Mouse (Mus musculus) hindbrain, embryonic 14.5 days (tissue): ENCODE measurements around the gene Aldh3a1. TPM values are rescaled to one million over a fixed set of nuclear protein-coding genes. Genes with fewer than 3 reads are reported as not detected.
"Not testable (repeated sequence)": the region's sequence is repeated elsewhere in the genome, so short reads cannot be mapped to it uniquely, and the experiment has no call there.

Experiments
- ATAC-seq: fragments of 200-750 bp; cut with Nextera tagmentation; 2 replicates; pipeline ENCODE4 v1.8.0; 2017; ENCODE audit warnings: moderate number of reproducible peaks, mild to moderate bottlenecking, moderate TSS enrichment, moderate library complexity; ENCODE audit not compliant: low FRiP score
- DNase-seq: peaks from one replicate; pipeline ENCODE4 v3.0.0-alpha.2; 2015; ENCODE audit warnings: low spot score
- H3K27ac ChIP-seq: fragments of 300-500 bp; sonication (generic); 2 replicates; pipeline ENCODE4 v1.5.1; 2014; ENCODE audit warnings: mild to moderate bottlenecking, moderate library complexity
- H3K27me3 ChIP-seq: fragments of 300-500 bp; sonication (generic); 2 replicates; pipeline ENCODE4 v1.6.1; 2014; ENCODE audit warnings: mild to moderate bottlenecking, low read length, mixed read lengths; ENCODE audit not compliant: control insufficient read depth, insufficient read depth
- H3K36me3 ChIP-seq: fragments of 300-500 bp; sonication (generic); replicated peaks from 2 replicates; pipeline ENCODE4 v1.6.1; 2014; ENCODE audit not compliant: control insufficient read depth, insufficient read depth
- H3K4me1 ChIP-seq: fragments of 300-500 bp; sonication (generic); replicated peaks from 2 replicates; pipeline ENCODE4 v1.6.1; 2014; ENCODE audit warnings: antibody characterized with exemption, low read length, mixed read lengths; ENCODE audit not compliant: control insufficient read depth, insufficient read depth
- H3K4me2 ChIP-seq: fragments of 300-500 bp; sonication (generic); replicated peaks from 2 replicates; pipeline ENCODE4 v1.6.1; 2014; ENCODE audit warnings: mild to moderate bottlenecking, moderate library complexity
- H3K4me3 ChIP-seq: fragments of 300-500 bp; sonication (generic); replicated peaks from 2 replicates; pipeline ENCODE4 v1.5.1; 2014; ENCODE audit warnings: mild to moderate bottlenecking, low read length
- H3K9ac ChIP-seq: fragments of 300-500 bp; sonication (generic); 2 replicates; pipeline ENCODE4 v1.6.1; 2014
- H3K9me3 ChIP-seq: fragments of 300-500 bp; sonication (generic); 2 replicates; pipeline ENCODE4 v1.6.1; 2016; ENCODE audit warnings: low read length; ENCODE audit not compliant: control insufficient read depth
- WGBS: fragments of 180-500 bp; shearing (Covaris S2); extraction: QIAGEN DNeasy Blood & Tissue Kit; methylation state at CpG from one replicate; pipeline ENCODE4 v1.1.7; 2014; 5-methylcytosine and 5-hydroxymethylcytosine counted together
- polyA plus RNA-seq: library from polyadenylated mRNA; unstranded; fragments of >200 nt; fragmentation: Nextera tagmentation; extraction: Ambion mirVana; gene quantifications from 2 replicates; pipeline ENCODE4 v1.2.1, GENCODE M21; 2014

The Aldh3a1 gene
- polyA plus RNA-seq, 1 experiment from 2014 or later: not detected

- not testable (repeated sequence) for DNase-seq, H3K27ac ChIP-seq, H3K36me3 ChIP-seq, H3K9me3 ChIP-seq, ATAC-seq, H3K27me3 ChIP-seq
- Histone ChIP-seq H3K4me1 (peaks cover 57% of the 10 kb centered on the region), H3K9ac (peak overlapping the region; percentile 100), H3K4me2 (peak overlapping the region; percentile 77), H3K4me3 (peak overlapping the region; percentile 97)
- WGBS: 34% methylated on average over 15 of the region's 15 CpGs
These were observed 33.9 kb upstream of the Aldh3a1 start for GRCm38 (mm10) chr11:61173477-61173876.

- Histone ChIP-seq H3K9ac (peak overlapping the region; percentile 100), H3K4me3 (peak overlapping the region; percentile 97), H3K9me3 (no peaks in the 10 kb centered on the region), H3K27me3 (no peaks in the 10 kb centered on the region), H3K4me1 (peaks cover 48% of the 10 kb centered on the region), H3K27ac (peak overlapping the region; percentile 100), H3K36me3 (no peaks in the 10 kb centered on the region), H3K4me2 (peak overlapping the region; percentile 77)
- DNase-seq (peak; percentile 79), ATAC-seq (peak; percentile 29)
- WGBS: under 1% methylated on average over 28 of the region's 28 CpGs
These were observed 33.0 kb upstream of the Aldh3a1 start for GRCm38 (mm10) chr11:61174291-61174820.

- peak within 1 kb of the TSS; percentile 100 for H3K27ac ChIP-seq
- H3K9me3 ChIP-seq: no peaks in the 10 kb centered on the region
- H3K27me3 ChIP-seq: no peaks in the 10 kb centered on the region
- no peaks in the 10 kb centered on the region for H3K36me3 ChIP-seq
- peak within 1 kb of the TSS; percentile 100 for H3K9ac ChIP-seq
- ATAC-seq (peak; percentile 97), DNase-seq (peak; percentile 99)
- H3K4me2 ChIP-seq: peak within 1 kb of the TSS; percentile 77
- under 1% methylated on average over 68 of the region's 69 CpGs for WGBS
- peak within 1 kb of the TSS; percentile 97 for H3K4me3 ChIP-seq
- H3K4me1 ChIP-seq: peaks cover 42% of the 10 kb centered on the region
These were observed 32.3 kb upstream of the Aldh3a1 start, which contains the start of gene Usp22 for GRCm38 (mm10) chr11:61174821-61175658. Usp22 (minus strand) TSS chr11:61175055.

GRCm38 (mm10) chr11:61175778-61176177, 31.6 kb upstream of the Aldh3a1 start:
- ATAC-seq (no peak), DNase-seq (peak; percentile 40)
- peak overlapping the region; percentile 49 for H3K9ac ChIP-seq

GRCm38 (mm10) chr11:61176321-61176720, 31.0 kb upstream of the Aldh3a1 start:
- H3K9ac ChIP-seq: no peak overlapping the region
- ATAC-seq (no peak), DNase-seq (no peak)
- no peak overlapping the region for H3K4me3 ChIP-seq
- no peaks in the 10 kb centered on the region for H3K36me3 ChIP-seq
- H3K9me3 ChIP-seq: no peaks in the 10 kb centered on the region
- H3K4me2 ChIP-seq: no peak overlapping the region; the same call in 1 of the 2 replicates
- H3K27me3 ChIP-seq: no peaks in the 10 kb centered on the region
- WGBS: 96% methylated on average over 1 of the region's 1 CpGs
- H3K27ac ChIP-seq: peak overlapping the region; percentile 100
- H3K4me1 ChIP-seq: peaks cover 29% of the 10 kb centered on the region

More at GRCm38 (mm10) chr11:61175778-61176177, 31.6 kb upstream of the Aldh3a1 start:
- WGBS: 66% methylated on average over 5 of the region's 5 CpGs
- Histone ChIP-seq H3K4me3 (peak overlapping the region; percentile 97; the same call in 1 of the 2 replicates), H3K27ac (peak overlapping the region; percentile 100), H3K4me1 (peaks cover 34% of the 10 kb centered on the region), H3K27me3 (no peaks in the 10 kb centered on the region), H3K36me3 (no peaks in the 10 kb centered on the region), H3K4me2 (peak overlapping the region; percentile 54), H3K9me3 (no peaks in the 10 kb centered on the region)

GRCm38 (mm10) chr11:61180361-61180760, 27.0 kb upstream of the Aldh3a1 start:
- 63% methylated on average over 3 of the region's 3 CpGs for WGBS
- H3K27ac ChIP-seq: peak overlapping the region; percentile 54; the same call in 1 of the 2 replicates
- H3K4me1 ChIP-seq: 0 out of 2 replicates have a peak, but pooled peaks cover 5% of the 10 kb centered on the region
- H3K9ac ChIP-seq: no peak overlapping the region
- no peaks in the 10 kb centered on the region for H3K27me3 ChIP-seq
- no peak for ATAC-seq
- no peaks in the 10 kb centered on the region for H3K36me3 ChIP-seq
- H3K4me2 ChIP-seq: no peak overlapping the region
- H3K9me3 ChIP-seq: no peaks in the 10 kb centered on the region
- H3K4me3 ChIP-seq: no peak overlapping the region
- no peak for DNase-seq

GRCm38 (mm10) chr11:61181624-61182023, 25.7 kb upstream of the Aldh3a1 start:
- H3K9me3 ChIP-seq: no peaks in the 10 kb centered on the region
- H3K27me3 ChIP-seq: no peaks in the 10 kb centered on the region
- no peak overlapping the region for H3K4me2 ChIP-seq
- DNase-seq (no peak), ATAC-seq (no peak)
- H3K36me3 ChIP-seq: no peaks in the 10 kb centered on the region
- H3K4me1 ChIP-seq: no peaks in the 10 kb centered on the region
- no peak overlapping the region for H3K9ac ChIP-seq
- no peak overlapping the region for H3K27ac ChIP-seq
- H3K4me3 ChIP-seq: no peak overlapping the region

GRCm38 (mm10) chr11:61183820-61184219, 23.5 kb upstream of the Aldh3a1 start:
- H3K27ac ChIP-seq: no peak overlapping the region
- DNase-seq (no peak), ATAC-seq (no peak)
- 83% methylated on average over 1 of the region's 1 CpGs for WGBS
- H3K4me1 ChIP-seq: no peaks in the 10 kb centered on the region
- H3K36me3 ChIP-seq: no peaks in the 10 kb centered on the region
- H3K9me3 ChIP-seq: no peaks in the 10 kb centered on the region
- H3K4me2 ChIP-seq: no peak overlapping the region
- H3K9ac ChIP-seq: no peak overlapping the region
- no peak overlapping the region for H3K4me3 ChIP-seq
- no peaks in the 10 kb centered on the region for H3K27me3 ChIP-seq

- H3K4me2 ChIP-seq: no peak overlapping the region
- DNase-seq: no peak
- H3K4me3 ChIP-seq: no peak overlapping the region
- 42% methylated on average over 2 of the region's 2 CpGs for WGBS
- no peaks in the 10 kb centered on the region for H3K9me3 ChIP-seq
- no peak overlapping the region for H3K9ac ChIP-seq
- H3K27me3 ChIP-seq: no peaks in the 10 kb centered on the region
- no peaks in the 10 kb centered on the region for H3K4me1 ChIP-seq
- no peak for ATAC-seq
- no peaks in the 10 kb centered on the region for H3K36me3 ChIP-seq
- no peak overlapping the region for H3K27ac ChIP-seq
These were observed 16.6 kb upstream of the Aldh3a1 start for GRCm38 (mm10) chr11:61190776-61191175.
